In the genomic region with DNA sequence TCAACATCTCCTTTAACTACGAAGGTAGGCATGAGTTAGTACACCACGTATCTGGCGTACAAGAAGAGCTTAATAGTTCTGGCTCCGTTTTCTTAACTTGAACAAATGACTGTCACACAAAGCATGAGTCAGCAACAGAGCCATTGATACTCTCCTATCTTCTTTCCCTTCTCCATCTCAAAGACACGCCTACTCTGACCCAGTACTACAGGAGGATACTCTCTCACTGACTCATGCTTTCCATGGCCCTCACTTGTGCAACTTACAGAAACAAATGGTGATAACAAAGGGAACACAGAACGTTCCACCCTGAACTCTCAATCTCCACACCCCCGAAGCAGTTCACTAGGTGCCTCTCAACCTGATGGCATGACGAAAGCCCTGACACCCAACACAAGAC, we compare ENCODE assay signal across 10 mouse cellular contexts. TPM values are rescaled to one million over a fixed set of nuclear protein-coding genes. Genes with fewer than 3 reads are reported as not detected.
DNase-seq lines count a peak whose midpoint lies in the region; ATAC-seq and TF ChIP-seq lines count a peak whose summit lies in the region.
"Had no signal": no experiment of that assay in that cellular context is flagged by ENCODE, and none has a peak within 500 bp of the region (broad histone marks: within the 10 kb centered on the region; RNA-seq: fewer than 3 reads in every experiment).

No protein-coding gene starts in this region.

- peak; percentile 68 for DNase-seq in lung, postnatal 0 days (ENCODE audit: low spot score)
- no peak for DNase-seq in lung, postnatal 4 days
- peak; percentile 78 for DNase-seq in c-Kit-positive CD71-positive TER-119-positive erythroid progenitor cells, embryonic 14.5 days (ENCODE audit: low spot score)
- peak; percentile 27 for DNase-seq in stomach, postnatal 0 days (ENCODE audit: low spot score)
- DNase-seq in layer of hippocampus, postnatal 14 days (ENCODE audit: low spot score in 2 of 2): no peak
- DNase-seq in thymus, postnatal 10 days (ENCODE audit: low spot score in 2 of 2): no peak
- no peak for DNase-seq in cerebellum, adult 9-10 months
- DNase-seq: right cerebral cortex, postnatal 25 days had no signal

- H3K27me3 ChIP-seq in lung, postnatal 0 days (replicated peaks; ENCODE audit: insufficient read depth, low read length): no peaks in the 10 kb centered on the region
- no peaks in the 10 kb centered on the region for H3K27me3 ChIP-seq in liver, embryonic 15.5 days
- H3K27me3 ChIP-seq in stomach, postnatal 0 days (ENCODE audit: control insufficient read depth, insufficient read depth, low read length): no peaks in the 10 kb centered on the region
- H3K27me3 ChIP-seq: midbrain, embryonic 12.5 days had no signal

- WGBS in lung, postnatal 0 days: 80% methylated on average over 8 of the region's 8 CpGs
- 43% methylated on average over 8 of the region's 8 CpGs for WGBS in liver, embryonic 15.5 days (ENCODE audit: insufficient replicate concordance)
- 57% methylated on average over 8 of the region's 8 CpGs for WGBS in stomach, postnatal 0 days

- no peaks in the 10 kb centered on the region for H3K4me1 ChIP-seq in lung, postnatal 0 days (ENCODE audit: insufficient read depth, low read depth, low read length)
- H3K4me1 ChIP-seq in liver, embryonic 15.5 days (replicated peaks): peaks cover 32% of the 10 kb centered on the region
- H3K4me1 ChIP-seq in stomach, postnatal 0 days (replicated peaks; ENCODE audit: control insufficient read depth, insufficient read depth): no peaks in the 10 kb centered on the region
- H3K4me1 ChIP-seq: midbrain, embryonic 12.5 days had no signal

- H3K4me3 ChIP-seq in lung, postnatal 0 days (ENCODE audit: low read depth, low read length): no peak overlapping the region
- no peak overlapping the region for H3K4me3 ChIP-seq in liver, embryonic 15.5 days (replicated peaks)
- no peak overlapping the region for H3K4me3 ChIP-seq in stomach, postnatal 0 days (ENCODE audit: low read depth, low read length)
- H3K4me3 ChIP-seq: midbrain, embryonic 12.5 days had no signal

- H3K9ac ChIP-seq in lung, postnatal 0 days (replicated peaks; ENCODE audit: low read depth): no peak overlapping the region
- 0 out of 2 replicates have a peak overlapping the region, but pooled peaks have one; percentile 7 for H3K9ac ChIP-seq in liver, embryonic 15.5 days
- H3K9ac ChIP-seq in stomach, postnatal 0 days (ENCODE audit: low read length): no peak overlapping the region
- H3K9ac ChIP-seq: midbrain, embryonic 12.5 days had no signal

- H3K4me2 ChIP-seq in lung, postnatal 0 days (replicated peaks; ENCODE audit: low read depth, low read length): no peak overlapping the region
- H3K4me2 ChIP-seq in liver, embryonic 15.5 days: peak overlapping the region; percentile 52
- no peak overlapping the region for H3K4me2 ChIP-seq in stomach, postnatal 0 days (replicated peaks; ENCODE audit: low read depth)
- H3K4me2 ChIP-seq: midbrain, embryonic 12.5 days had no signal

- H3K27ac ChIP-seq in lung, postnatal 0 days (ENCODE audit: low read length): no peak overlapping the region
- peak overlapping the region; percentile 77 for H3K27ac ChIP-seq in liver, embryonic 15.5 days (replicated peaks)
- H3K27ac ChIP-seq in stomach, postnatal 0 days (replicated peaks): no peak overlapping the region
- H3K27ac ChIP-seq: midbrain, embryonic 12.5 days had no signal

- no peaks in the 10 kb centered on the region for H3K9me3 ChIP-seq in lung, postnatal 0 days (ENCODE audit: low read length)
- H3K9me3 ChIP-seq in liver, embryonic 15.5 days (replicated peaks): no peaks in the 10 kb centered on the region
- no peaks in the 10 kb centered on the region for H3K9me3 ChIP-seq in stomach, postnatal 0 days (ENCODE audit: control insufficient read depth, low read length)
- H3K9me3 ChIP-seq: midbrain, embryonic 12.5 days had no signal

- ATAC-seq in lung, postnatal 0 days: peak; percentile 58
- ATAC-seq in liver, embryonic 15.5 days (ENCODE audit: insufficient read depth): peak; percentile 93
- peak; percentile 93 for ATAC-seq in stomach, postnatal 0 days (ENCODE audit: low FRiP score, low TSS enrichment)

- no peak; the same call in 1 of the 2 replicates for TF ChIP-seq EP300 in lung, postnatal 0 days (IDR thresholded peaks at IDR 0.05)
- peak; percentile 47 for TF ChIP-seq EP300 in stomach, postnatal 0 days (optimal IDR thresholded peaks at IDR 0.05)

- TF ChIP-seq CTCF in lung, postnatal 0 days (IDR thresholded peaks at IDR 0.05): no peak
- no peak for TF ChIP-seq CTCF in stomach, postnatal 0 days (IDR thresholded peaks at IDR 0.05; ENCODE audit: low read depth)

- H3K36me3 ChIP-seq in lung, postnatal 0 days (ENCODE audit: insufficient read depth, low read length): no peaks in the 10 kb centered on the region
- H3K36me3 ChIP-seq in liver, embryonic 15.5 days (replicated peaks): no peaks in the 10 kb centered on the region
- H3K36me3 ChIP-seq in stomach, postnatal 0 days (ENCODE audit: control insufficient read depth, insufficient read depth, low read length): no peaks in the 10 kb centered on the region
- H3K36me3 ChIP-seq: midbrain, embryonic 12.5 days had no signal

RNA-seq across cellular contexts. Expression of a gene that starts 34.1 kb away (rescaled TPM):
- 277 and 282 TPM in 2 replicates for polyA plus RNA-seq in lung, postnatal 0 days (2015; fragmentation: Nextera tagmentation; extraction: Ambion mirVana)
- polyA plus RNA-seq in liver, embryonic 15.5 days (2015; fragmentation: Nextera tagmentation; extraction: Ambion mirVana): 30.9 and 33.3 TPM in 2 replicates
- 84.4 and 99.6 TPM in 2 replicates for polyA plus RNA-seq in stomach, postnatal 0 days (2015; fragmentation: Nextera tagmentation; extraction: Ambion mirVana)
- 1,000 to 10,000 TPM in 1 of 2 experiments, 100 to 1,000 TPM in 1; 996 to 1,053 TPM for total RNA-seq in layer of hippocampus, postnatal 14 days (2021)

Comparison
In these comparisons a context has a peak if more than half of its experiments do, and no peak if none do; other contexts are left out.
1. DNase-seq: peak in lung, postnatal 0 days (single experiment), c-Kit-positive CD71-positive TER-119-positive erythroid progenitor cells, embryonic 14.5 days (single experiment) and stomach, postnatal 0 days (single experiment); none in lung, postnatal 4 days (0 of 2), layer of hippocampus, postnatal 14 days (0 of 2), thymus, postnatal 10 days (0 of 2) and cerebellum, adult 9-10 months (single experiment).
2. Peak in every context shown above with its lines, with median percentiles within 50 percentile points of each other: ATAC-seq.